Mouse (Mus musculus) megakaryocyte, embryonic 14.5 days (primary cell): ENCODE data around the gene Epha6.

ENCODE experiments used
- FLI1 ChIP-seq: IDR thresholded peaks from 2 replicates; pipeline ENCODE4 v1.6.1; 2012; ENCODE audit warnings: low read length, inconsistent platforms, mixed read lengths
- GATA1 ChIP-seq: IDR thresholded peaks from 3 replicates; pipeline ENCODE4 v1.6.1; 2012; ENCODE audit warnings: mixed read lengths, low read length, inconsistent platforms, borderline replicate concordance

GRCm38 (mm10) chr16:59772297-59772696 is 833.0 kb downstream of the Epha6 start:
- TF ChIP-seq GATA1: no peak
- no peak for TF ChIP-seq FLI1
